Mouse (Mus musculus): ENCODE measurements at regions not wholly inside any gene's neighbourhood (a gene's known extent, or its start where the extent isn't known, plus 50 kb on each side); places are given as distances from the start of the nearest gene placed in this dataset.

DNA sequence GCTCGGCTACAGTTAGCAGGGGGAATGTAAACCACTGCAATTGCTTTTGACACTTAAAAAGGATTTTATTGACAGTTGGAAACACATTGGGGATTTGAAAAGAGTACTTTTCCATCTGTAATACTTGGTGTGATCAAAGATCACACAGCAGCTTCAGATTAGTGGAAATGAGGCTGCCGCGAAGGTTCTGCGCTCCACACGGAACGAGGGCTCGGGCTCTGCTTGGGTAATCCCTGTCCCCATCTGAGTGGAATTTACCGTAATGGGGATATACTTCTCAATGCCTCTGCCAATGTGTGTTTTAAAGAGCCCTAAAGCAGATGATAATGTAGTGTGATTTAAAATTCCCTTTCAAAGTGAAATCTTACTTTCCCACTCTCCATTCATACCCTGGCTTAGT, 194.4 kb upstream of the Adamts16 start:
- Histone ChIP-seq H3K4me3 (ENCODE audit: low read depth, low read length) (no peak overlapping the region), H3K27me3 (ENCODE audit: insufficient read depth, low read length) (no peaks in the 10 kb centered on the region), H3K36me3 (replicated peaks) (no peaks in the 10 kb centered on the region), H3K4me1 (ENCODE audit: insufficient read depth, low read depth, low read length) (no peaks in the 10 kb centered on the region), H3K9me3 (replicated peaks) (peaks cover 57% of the 10 kb centered on the region)
- no peak for TF ChIP-seq TAL1 (conservative IDR thresholded peaks at IDR 0.05; ENCODE audit: low read depth, low read length)
- TF ChIP-seq CTCF (IDR thresholded peaks at IDR 0.05; ENCODE audit: low read depth, low read length) = no peak
- no peak for TF ChIP-seq POLR2AphosphoS5 (IDR thresholded peaks at IDR 0.05; ENCODE audit: insufficient replicate concordance, low read depth, low read length)
- no peak for TF ChIP-seq GATA2 (IDR thresholded peaks at IDR 0.05; ENCODE audit: borderline replicate concordance, low read depth, low read length)
- no peak for TF ChIP-seq GATA1 (IDR thresholded peaks at IDR 0.05; ENCODE audit: borderline replicate concordance, low read length)
- DNase-seq (ENCODE audit: low spot score) = no peak
- no peak for ATAC-seq (ENCODE audit: extremely low read depth, insufficient number of reproducible peaks, low FRiP score, poor library complexity, severe bottlenecking)

DNA sequence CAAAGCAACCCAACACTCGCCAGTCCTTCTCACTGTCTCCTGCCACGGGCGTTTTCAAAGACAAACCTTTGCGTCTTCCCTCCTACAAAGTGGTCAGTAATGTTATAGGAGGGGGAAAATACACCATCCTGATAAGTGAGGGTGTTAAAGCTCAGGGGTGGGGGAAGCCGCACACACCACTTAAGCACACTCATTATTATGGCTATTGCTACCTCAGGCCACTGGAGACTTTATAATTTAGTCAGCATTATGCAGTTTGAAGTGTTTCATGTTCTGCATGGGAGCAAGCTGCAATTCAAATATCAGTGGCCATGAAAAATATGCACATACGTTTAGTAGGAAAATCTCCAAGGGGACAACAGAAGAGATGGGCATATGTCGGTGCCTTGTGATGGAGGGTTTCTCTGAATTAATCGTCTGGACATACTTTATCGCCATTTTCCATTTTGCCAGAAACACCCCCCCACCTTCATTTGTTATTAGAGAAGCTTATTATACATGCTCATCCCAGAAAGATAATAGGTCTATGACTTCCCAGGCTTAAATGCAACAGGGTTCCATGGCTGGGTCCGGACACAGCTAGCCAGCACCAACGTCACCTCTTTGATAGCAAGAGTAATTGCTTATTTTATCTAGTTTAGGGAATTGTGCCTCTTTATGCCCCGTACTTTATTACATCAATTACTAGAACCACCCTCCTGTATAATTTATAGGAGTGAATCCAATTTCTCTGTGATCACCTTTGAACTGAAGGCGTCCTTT, 193.5 kb upstream of the Adamts16 start:
- TF ChIP-seq POLR2AphosphoS5 (IDR thresholded peaks at IDR 0.05; ENCODE audit: insufficient replicate concordance, low read depth, low read length) = no peak
- no peak for TF ChIP-seq GATA1 (IDR thresholded peaks at IDR 0.05; ENCODE audit: borderline replicate concordance, low read length)
- no peak for TF ChIP-seq TAL1 (conservative IDR thresholded peaks at IDR 0.05; ENCODE audit: low read depth, low read length)
- TF ChIP-seq GATA2 (IDR thresholded peaks at IDR 0.05; ENCODE audit: borderline replicate concordance, low read depth, low read length) = no peak
- TF ChIP-seq CTCF (IDR thresholded peaks at IDR 0.05; ENCODE audit: low read depth, low read length) = no peak
- no peaks in the 10 kb centered on the region for H3K4me1 ChIP-seq (ENCODE audit: insufficient read depth, low read depth, low read length)
- no peaks in the 10 kb centered on the region for H3K27me3 ChIP-seq (ENCODE audit: insufficient read depth, low read length)
- no peaks in the 10 kb centered on the region for H3K36me3 ChIP-seq (replicated peaks)
- no peak for DNase-seq (ENCODE audit: low spot score)
- no peak for ATAC-seq (ENCODE audit: extremely low read depth, insufficient number of reproducible peaks, low FRiP score, poor library complexity, severe bottlenecking)
- H3K4me3 ChIP-seq (ENCODE audit: low read depth, low read length) = no peak overlapping the region
- H3K9me3 ChIP-seq (replicated peaks) = peaks cover 59% of the 10 kb centered on the region

DNA sequence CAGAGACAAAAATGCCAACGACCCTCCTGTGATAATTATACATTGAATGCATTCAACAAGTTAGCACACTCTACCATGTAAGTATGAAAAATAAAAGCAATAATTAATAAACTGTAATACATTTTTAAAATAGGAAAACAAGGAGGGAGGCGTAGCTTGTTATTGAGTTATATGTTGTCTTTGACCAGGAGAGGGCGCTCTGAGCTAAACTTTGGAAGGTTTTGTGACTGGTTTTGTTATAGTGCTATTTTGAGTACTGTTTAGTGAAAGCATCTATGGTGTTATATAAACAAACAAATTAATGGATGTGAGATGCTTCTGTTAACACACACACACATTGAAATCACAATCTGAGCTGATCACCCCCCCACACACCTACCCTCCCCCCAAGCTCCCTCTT, 166.6 kb upstream of the Adamts16 start:
- no peaks in the 10 kb centered on the region for H3K4me1 ChIP-seq (ENCODE audit: insufficient read depth, low read depth, low read length)
- peaks cover 45% of the 10 kb centered on the region for H3K9me3 ChIP-seq (replicated peaks)
- no peaks in the 10 kb centered on the region for H3K27me3 ChIP-seq (ENCODE audit: insufficient read depth, low read length)
- no peak for ATAC-seq (ENCODE audit: extremely low read depth, insufficient number of reproducible peaks, low FRiP score, poor library complexity, severe bottlenecking)
- H3K4me3 ChIP-seq (ENCODE audit: low read depth, low read length) = no peak overlapping the region
- TF ChIP-seq TAL1 (conservative IDR thresholded peaks at IDR 0.05; ENCODE audit: low read depth, low read length) = no peak
- TF ChIP-seq CTCF (IDR thresholded peaks at IDR 0.05; ENCODE audit: low read depth, low read length) = no peak
- no peak for TF ChIP-seq GATA2 (IDR thresholded peaks at IDR 0.05; ENCODE audit: borderline replicate concordance, low read depth, low read length)
- no peak for TF ChIP-seq GATA1 (IDR thresholded peaks at IDR 0.05; ENCODE audit: borderline replicate concordance, low read length)
- TF ChIP-seq POLR2AphosphoS5 (IDR thresholded peaks at IDR 0.05; ENCODE audit: insufficient replicate concordance, low read depth, low read length) = no peak
- no peaks in the 10 kb centered on the region for H3K36me3 ChIP-seq (replicated peaks)
- DNase-seq (ENCODE audit: low spot score) = no peak

DNA sequence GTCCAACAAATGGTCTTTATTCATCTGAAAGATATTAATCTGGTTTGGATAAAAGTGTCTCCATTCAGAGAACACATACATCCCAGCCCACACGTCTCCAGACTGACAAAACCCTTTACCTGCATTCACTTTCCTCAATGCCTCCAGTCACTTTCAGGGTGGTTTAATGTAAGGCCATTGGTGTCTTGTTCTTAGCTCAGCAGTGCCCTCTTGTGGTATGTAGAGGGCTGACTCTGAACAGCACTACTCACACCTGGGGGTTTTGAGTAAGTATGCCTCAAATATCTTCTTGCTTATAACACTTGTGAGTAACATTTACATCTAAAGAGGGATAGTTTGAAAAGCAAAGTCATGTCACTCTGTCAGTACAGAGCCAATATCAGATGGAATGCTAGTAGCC, 164.5 kb upstream of the Adamts16 start:
- no peak for DNase-seq (ENCODE audit: low spot score)
- Histone ChIP-seq H3K9me3 (replicated peaks) (peaks cover 49% of the 10 kb centered on the region), H3K4me1 (ENCODE audit: insufficient read depth, low read depth, low read length) (no peaks in the 10 kb centered on the region), H3K4me3 (ENCODE audit: low read depth, low read length) (no peak overlapping the region), H3K27me3 (ENCODE audit: insufficient read depth, low read length) (no peaks in the 10 kb centered on the region), H3K36me3 (replicated peaks) (no peaks in the 10 kb centered on the region)
- no peak for TF ChIP-seq CTCF (IDR thresholded peaks at IDR 0.05; ENCODE audit: low read depth, low read length)
- no peak for TF ChIP-seq TAL1 (conservative IDR thresholded peaks at IDR 0.05; ENCODE audit: low read depth, low read length)
- TF ChIP-seq GATA2 (IDR thresholded peaks at IDR 0.05; ENCODE audit: borderline replicate concordance, low read depth, low read length) = no peak
- no peak for TF ChIP-seq POLR2AphosphoS5 (IDR thresholded peaks at IDR 0.05; ENCODE audit: insufficient replicate concordance, low read depth, low read length)
- TF ChIP-seq GATA1 (IDR thresholded peaks at IDR 0.05; ENCODE audit: borderline replicate concordance, low read length) = no peak
- ATAC-seq (ENCODE audit: extremely low read depth, insufficient number of reproducible peaks, low FRiP score, poor library complexity, severe bottlenecking) = no peak

DNA sequence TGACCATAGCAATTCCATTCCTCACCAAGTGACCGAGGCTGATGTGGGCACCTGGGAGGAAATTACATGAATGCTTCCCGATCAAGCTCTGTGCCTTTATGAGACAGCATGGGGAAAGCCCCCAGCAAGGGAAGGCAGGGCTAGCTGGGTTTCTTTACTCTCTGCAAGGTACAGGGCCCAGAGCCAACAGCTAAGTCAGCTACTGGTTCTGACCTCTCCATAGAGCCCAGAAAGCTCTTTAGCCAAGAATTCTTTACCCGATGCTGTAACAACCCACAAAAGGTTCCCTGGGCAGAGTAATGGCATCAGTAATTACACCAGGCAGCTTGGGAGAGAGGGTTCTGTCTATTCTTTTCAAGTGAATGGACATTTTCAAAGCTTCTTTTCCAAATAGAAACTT, 161.9 kb upstream of the Adamts16 start:
- no peaks in the 10 kb centered on the region for H3K27me3 ChIP-seq (ENCODE audit: insufficient read depth, low read length)
- H3K36me3 ChIP-seq (replicated peaks) = no peaks in the 10 kb centered on the region
- no peak for DNase-seq (ENCODE audit: low spot score)
- no peaks in the 10 kb centered on the region for H3K4me1 ChIP-seq (ENCODE audit: insufficient read depth, low read depth, low read length)
- H3K9me3 ChIP-seq (replicated peaks) = peaks cover 58% of the 10 kb centered on the region
- TF ChIP-seq GATA1 (IDR thresholded peaks at IDR 0.05; ENCODE audit: borderline replicate concordance, low read length) (no peak), GATA2 (IDR thresholded peaks at IDR 0.05; ENCODE audit: borderline replicate concordance, low read depth, low read length) (no peak), TAL1 (conservative IDR thresholded peaks at IDR 0.05; ENCODE audit: low read depth, low read length) (no peak), POLR2AphosphoS5 (IDR thresholded peaks at IDR 0.05; ENCODE audit: insufficient replicate concordance, low read depth, low read length) (no peak), CTCF (IDR thresholded peaks at IDR 0.05; ENCODE audit: low read depth, low read length) (no peak)
- ATAC-seq (ENCODE audit: extremely low read depth, insufficient number of reproducible peaks, low FRiP score, poor library complexity, severe bottlenecking) = no peak
- no peak overlapping the region for H3K4me3 ChIP-seq (ENCODE audit: low read depth, low read length)

DNA sequence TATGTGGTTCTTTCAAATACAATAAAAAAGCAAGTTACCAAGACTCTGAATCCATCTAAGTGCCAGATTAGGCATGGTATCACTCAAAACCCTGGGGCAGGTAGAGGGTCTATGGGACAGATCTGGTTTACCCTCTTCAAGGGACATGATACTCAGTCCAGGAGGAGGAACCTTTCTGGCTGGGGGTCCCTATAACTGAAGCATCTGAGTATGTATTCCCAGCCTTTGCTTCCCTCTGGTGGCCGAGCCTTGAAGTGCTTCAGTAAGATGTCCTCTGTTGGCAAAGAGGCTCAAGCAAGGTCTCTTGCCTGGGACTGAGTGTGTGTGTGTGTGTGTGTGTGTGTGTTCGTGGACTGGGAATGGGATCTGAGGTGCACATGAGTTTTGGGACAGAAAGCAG, 159.7 kb upstream of the Adamts16 start:
- H3K36me3 ChIP-seq (replicated peaks) = no peaks in the 10 kb centered on the region
- ATAC-seq (ENCODE audit: extremely low read depth, insufficient number of reproducible peaks, low FRiP score, poor library complexity, severe bottlenecking) (no peak), DNase-seq (ENCODE audit: low spot score) (no peak)
- TF ChIP-seq CTCF (IDR thresholded peaks at IDR 0.05; ENCODE audit: low read depth, low read length) (no peak), GATA1 (IDR thresholded peaks at IDR 0.05; ENCODE audit: borderline replicate concordance, low read length) (no peak)
- no peaks in the 10 kb centered on the region for H3K27me3 ChIP-seq (ENCODE audit: insufficient read depth, low read length)
- H3K4me1 ChIP-seq (ENCODE audit: insufficient read depth, low read depth, low read length) = no peaks in the 10 kb centered on the region
- H3K9me3 ChIP-seq (replicated peaks) = peaks cover 59% of the 10 kb centered on the region
- H3K4me3 ChIP-seq (ENCODE audit: low read depth, low read length) = no peak overlapping the region

All from G1E (cell line).